Mouse (Mus musculus) heart, adult 2 months (tissue): ENCODE data around the gene Col6a5.

Experiments
- CTCF ChIP-seq: fragments of 200-600 bp; IDR thresholded peaks from 2 replicates; pipeline ENCODE4 v1.8.1; 2022; ENCODE audit warnings: antibody characterized with exemption, mild to moderate bottlenecking, moderate library complexity
- POLR2A ChIP-seq: fragments of 200-500 bp; IDR thresholded peaks from 2 replicates; pipeline ENCODE4 v1.6.1; 2011; ENCODE audit warnings: mild to moderate bottlenecking, low read depth, low read length, control low read depth; ENCODE audit not compliant: insufficient read depth

DNA sequence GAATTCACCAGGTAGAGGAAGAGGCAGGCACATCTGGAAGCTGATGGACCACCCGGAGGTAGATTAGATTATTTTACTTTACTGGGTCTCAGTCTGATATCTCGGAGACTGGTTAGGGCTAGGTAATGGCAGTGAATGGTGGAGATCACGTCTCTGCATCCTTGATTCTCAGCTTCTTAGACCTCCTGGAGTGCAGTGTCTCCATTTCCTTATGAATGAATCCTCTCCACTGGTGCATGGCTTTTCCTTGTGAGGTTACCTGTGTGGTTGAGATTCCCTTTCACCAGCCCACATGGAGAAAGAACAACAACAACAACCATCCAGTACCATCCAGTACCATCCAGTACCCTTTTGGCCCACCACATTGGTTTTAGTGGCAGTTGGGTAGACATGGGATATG, 11.6 kb upstream of the Col6a5 start:
- TF ChIP-seq POLR2A = no peak
- no peak for TF ChIP-seq CTCF
